Mouse (Mus musculus) regulatory T cell (primary cell): ENCODE data around the gene Tubg1.
"Not testable (repeated sequence)": the region's sequence is repeated elsewhere in the genome, so short reads cannot be mapped to it uniquely, and the experiment has no call there.

ENCODE experiments used
- in situ Hi-C: fragments of 300-600 bp; cut with MboI, MseI; formaldehyde crosslinking; loops from one replicate; pipeline ENCODE4 v1.15.1; 2025; ENCODE audit warnings: high pct_unique_total_duplicates

Gene Tubg1

DNA sequence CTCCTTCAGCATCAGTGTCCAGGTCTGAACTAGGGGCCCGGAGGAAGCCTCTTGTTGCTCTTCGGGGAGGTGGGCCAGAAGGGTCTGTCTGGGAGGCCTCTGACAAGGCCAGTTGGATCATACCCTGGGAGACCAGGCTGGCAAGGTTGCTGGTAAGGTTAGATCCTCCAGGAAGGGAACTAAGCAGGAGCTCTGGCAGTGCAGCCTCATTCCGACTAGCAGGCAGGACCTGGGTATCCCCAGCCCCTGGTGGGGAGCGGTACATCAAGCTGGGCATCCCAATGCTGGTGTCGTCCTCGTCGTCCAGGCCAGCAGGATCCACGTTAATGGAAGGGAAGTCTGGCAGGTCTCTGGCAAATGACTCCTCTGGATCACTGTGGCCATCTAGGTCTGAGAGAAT is 21.5 kb upstream of the Tubg1 start:
- in situ Hi-C loops = no loop called here

DNA sequence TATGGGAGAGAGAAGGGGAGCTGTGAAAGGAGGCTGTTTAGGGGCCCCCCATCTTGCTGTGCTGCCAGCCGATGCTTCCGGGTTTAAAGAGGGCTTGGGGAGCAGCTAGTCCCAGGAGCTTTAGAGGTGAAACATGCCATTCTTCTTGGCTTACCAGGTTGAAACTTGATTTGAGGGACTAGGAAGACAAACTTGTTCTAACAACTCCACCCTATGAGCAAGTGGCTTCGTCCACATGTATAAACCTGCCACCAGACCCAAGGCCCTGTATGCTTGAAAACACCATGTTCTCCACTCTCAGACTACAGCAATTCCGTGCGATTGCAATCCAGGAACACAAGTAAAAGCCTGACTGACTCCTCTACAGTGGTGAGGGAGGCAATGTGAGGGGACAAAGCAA is 16.7 kb upstream of the Tubg1 start:
- in situ Hi-C loops = no loop called here

DNA sequence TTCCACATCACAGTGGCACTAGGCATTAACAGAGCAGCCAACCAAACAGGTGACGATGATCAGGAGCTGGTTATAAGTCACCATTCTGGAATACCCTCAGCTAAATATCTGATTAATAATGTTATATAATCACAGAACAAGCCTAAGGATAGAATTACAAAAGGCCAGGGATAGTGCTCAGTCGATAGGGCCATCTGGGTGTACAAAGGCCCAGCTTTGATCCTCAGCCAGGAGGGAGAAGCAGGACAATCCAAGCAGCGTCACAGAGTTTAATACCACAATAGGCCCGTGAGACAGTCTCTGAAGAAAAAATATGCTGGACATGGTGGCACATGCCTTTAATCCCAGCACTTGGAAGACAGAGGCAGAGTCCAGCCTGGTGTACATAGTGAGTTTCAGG is 10.4 kb upstream of the Tubg1 start:
- in situ Hi-C loops = no loop called here

DNA sequence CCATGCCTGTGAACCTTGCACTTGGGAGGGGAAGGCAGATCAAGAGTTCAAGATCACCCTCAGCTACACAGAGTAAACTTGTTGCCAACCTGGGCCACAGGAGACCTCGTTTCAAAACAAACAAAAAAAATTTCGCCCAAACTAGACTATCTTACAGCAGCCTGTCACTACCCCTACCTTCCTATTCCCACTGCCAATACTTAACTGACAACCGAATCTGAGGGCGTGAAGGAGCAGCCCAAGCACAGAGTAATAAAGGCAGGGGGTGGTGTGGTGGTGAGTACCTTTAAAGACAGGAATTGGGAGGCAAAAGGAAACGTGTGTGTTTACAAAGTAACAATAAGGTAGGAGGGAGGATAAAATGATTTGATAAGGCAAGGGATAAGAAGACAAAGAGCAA is 9.0 kb upstream of the Tubg1 start:
- in situ Hi-C loops = no loop called here

DNA sequence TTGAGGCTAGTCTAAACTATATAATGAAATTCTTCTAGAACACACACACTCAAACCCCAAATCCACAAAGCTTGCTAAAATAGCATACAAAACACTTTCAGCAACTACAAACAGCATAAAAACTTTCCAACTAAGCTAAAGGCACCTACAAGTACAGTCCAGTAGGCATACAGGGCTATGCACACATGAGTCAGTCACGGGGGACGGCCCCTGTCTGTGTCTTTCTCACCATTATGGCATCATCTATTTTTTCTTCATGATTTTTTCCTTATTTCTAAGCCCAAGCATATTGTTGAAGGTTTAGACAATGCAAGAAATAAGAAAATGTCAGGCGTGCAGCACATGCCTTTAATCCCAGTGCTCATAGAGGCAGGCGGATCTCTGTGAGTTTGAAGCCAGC is 8.6 kb upstream of the Tubg1 start:
- in situ Hi-C loops = no loop called here

DNA sequence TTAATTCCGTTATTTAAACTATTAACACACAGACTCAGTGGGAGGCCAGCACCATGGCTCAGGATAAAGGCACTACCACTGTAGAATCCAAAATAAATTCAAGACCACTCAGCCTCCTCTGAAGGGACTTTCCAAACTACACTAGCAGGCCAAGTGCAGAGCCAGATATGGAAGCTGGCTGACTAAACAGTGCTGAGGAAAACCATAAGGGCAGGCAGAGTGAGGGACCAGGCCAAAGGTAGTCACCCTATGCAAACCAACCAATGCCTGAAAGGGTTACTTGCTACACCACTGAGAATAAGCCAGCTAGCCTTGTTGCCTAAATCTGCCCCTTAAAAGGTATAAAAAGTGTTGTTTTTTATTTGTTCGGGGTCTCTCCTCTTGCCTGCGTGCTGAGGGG is 7.6 kb upstream of the Tubg1 start:
- in situ Hi-C loops = no loop called here

DNA sequence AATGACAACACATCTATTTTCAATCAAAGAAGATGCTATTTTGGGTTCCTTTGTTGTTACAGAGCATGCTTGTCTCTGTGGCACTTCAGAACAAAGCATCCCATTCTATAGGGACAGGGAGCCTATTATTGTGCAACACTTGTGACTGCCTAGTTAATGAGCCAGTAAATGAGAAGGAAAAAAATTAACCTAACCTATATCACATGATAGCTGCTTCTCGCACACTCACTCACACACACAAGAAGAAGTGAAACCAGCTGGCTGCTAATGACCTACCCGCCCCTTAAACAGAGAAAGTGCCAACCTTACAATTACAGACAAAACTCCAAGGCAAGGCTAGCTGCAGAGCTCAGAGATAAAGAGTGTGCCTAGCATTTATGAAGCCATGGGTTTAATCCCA is 4.2 kb upstream of the Tubg1 start:
- in situ Hi-C loops = no loop called here

DNA sequence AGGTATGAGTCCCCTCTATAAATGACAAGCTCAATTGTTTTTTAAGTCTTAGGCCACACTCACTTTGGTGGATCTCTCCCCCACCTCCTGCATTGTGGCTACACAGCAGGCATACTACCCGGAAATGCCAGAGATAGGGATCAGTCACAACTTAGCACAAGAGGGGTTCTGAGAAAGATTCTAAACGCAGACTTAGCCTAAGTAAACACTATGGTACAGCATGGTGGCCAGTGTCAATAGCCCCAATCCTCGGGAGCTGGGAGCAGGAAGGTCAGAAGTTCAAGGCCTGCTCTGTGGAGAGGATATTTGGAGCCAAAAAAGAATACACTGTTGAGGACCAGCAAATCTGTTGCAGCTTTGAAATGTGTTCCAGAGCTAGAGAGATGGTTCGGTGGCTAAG is 1.6 kb upstream of the Tubg1 start:
- in situ Hi-C loops = no loop called here

DNA sequence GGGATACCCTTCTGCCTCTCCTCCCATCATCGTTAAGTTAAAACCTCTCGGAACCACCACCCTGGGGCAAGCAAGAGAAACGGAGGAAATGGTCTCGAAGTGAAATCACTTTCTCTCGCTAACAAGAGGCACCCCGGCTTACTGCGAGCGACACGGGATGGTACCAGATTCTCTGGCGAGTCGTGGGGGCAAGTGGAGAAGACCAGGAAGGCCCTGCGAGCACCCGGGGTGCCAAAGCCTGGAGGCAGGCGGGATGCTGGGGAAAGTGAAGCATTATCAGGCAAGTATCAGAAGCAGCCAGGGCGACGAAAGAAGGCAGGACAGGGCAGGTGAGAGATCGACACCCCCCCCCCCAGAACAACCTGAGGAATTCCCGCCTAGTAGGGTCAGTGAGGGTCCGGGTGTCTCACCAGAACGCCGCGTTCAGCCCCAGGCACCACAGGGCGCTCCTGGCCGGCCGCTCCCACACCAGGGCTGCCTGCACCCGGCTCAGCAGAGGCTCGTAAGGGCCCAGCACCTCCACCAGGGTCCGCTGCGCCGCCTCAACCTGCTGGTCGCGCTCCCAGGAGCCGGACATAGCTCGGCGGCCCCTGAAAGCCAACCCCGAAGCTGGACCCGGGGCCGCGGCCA is 492 bp upstream of the Tubg1 start:
- in situ Hi-C loops = no loop called here

DNA sequence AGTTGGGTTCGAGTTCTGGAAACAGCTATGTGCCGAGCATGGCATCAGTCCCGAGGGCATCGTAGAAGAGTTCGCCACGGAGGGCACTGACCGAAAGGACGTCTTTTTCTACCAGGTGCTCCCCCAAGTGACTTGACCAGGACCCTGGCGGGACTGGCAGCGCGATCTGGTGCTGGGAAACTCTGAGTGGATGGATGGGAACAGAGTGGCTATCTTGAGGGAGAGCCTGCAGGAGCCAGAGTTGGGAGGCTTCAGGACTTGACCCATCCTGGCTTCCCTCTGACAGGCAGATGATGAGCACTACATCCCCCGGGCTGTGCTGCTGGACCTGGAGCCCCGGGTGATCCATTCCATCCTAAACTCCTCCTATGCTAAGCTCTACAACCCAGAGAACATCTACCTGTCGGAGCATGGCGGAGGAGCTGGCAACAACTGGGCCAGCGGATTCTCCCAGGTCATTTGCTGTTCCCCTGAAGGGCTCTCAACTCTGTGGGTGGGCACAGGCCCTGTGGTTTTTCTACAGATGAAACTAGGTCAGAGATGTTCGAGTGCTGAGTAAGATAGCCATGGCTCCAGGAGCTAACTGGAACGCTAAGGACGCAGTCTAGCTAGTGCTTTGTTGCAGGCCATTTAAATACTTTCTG is 929 bp downstream of the Tubg1 start:
- in situ Hi-C loops = loop anchor here (5.0 kb wide), 2 partner anchors 33 to 42 kb away; partner anchors contain the start of gene Mlx

DNA sequence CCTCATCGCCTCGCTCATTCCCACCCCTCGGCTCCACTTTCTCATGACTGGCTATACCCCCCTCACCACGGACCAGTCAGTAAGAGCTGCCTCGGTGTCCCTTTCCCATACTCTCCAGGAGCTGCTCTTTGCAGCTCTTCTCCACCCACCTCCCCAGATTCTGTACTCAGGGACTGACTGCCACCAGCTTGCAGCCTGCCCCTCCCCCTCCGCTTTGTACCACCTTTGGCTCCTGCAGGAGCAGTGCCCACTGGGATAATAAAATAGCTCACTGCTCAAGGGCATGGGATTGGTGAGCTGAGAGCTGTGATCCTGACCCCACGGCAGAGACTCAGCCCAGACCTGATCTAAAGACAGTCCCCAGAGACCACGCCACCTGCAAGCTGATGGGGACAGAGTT is 4.8 kb downstream of the Tubg1 start:
- in situ Hi-C loops = loop anchor here (5.0 kb wide), 2 partner anchors 37 to 38 kb away; partner anchors contain the start of gene Mlx

DNA sequence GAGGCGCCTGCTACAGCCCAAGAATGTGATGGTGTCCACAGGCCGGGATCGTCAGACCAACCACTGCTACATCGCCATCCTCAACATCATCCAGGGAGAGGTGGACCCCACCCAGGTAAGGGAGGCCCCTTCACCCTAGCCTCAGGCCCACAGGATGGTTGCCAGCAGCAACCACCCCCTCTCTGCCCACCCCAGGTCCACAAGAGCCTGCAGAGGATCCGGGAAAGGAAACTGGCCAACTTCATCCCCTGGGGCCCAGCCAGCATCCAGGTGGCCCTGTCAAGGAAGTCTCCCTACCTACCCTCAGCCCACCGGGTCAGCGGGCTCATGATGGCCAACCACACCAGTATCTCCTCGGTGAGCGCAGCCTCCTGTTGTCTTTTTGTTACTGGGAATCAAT is 5.3 kb downstream of the Tubg1 start:
- in situ Hi-C loops = not testable (repeated sequence)

DNA sequence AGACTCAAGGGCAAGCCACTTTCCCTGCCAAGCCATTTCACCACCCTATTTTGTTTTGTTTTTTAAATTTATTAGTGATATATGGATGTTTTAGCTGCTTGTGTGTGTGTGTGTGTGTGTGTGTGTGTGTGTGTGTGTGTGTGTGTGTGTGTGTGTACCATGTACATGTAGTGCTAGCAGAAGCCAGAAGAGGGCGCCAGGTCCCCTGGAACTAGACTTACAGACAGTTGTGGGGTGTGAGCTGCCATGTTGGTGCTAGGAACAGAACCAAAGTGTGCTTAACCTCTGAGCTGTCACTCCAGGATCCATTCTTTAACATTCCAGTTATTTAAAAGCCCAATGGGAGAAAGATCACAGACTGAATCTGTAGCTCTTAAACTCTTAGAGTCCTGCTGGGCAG is 7.3 kb downstream of the Tubg1 start:
- in situ Hi-C loops = no loop called here

DNA sequence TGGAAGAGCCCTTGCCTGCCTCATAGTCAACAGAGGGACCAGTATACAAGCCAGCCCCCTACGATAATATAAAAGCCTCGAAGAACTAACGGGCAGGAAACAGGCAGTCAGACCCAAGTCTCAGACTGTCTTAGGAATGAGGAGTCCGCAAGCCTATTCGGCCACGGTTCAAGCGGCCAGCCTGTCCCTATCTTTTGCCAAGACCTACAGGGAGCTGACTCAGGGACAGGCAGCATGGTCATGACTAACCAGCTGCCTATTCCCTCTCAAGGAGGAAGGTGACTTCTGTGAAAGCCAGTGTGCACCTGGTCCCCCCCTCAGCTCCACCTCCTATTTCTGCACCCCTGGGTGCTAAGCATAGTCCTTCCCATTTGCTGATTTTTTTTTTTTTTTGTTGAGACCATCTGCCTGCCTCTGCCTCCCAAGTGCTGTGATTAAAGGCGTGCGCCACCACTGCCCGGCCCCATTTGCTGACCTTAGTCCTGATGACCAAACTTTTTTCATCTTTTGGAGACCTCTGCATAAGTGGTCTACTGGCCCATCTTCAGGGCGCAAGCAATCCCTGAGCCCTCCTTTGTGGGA is 9.3 kb downstream of the Tubg1 start:
- in situ Hi-C loops = no loop called here

DNA sequence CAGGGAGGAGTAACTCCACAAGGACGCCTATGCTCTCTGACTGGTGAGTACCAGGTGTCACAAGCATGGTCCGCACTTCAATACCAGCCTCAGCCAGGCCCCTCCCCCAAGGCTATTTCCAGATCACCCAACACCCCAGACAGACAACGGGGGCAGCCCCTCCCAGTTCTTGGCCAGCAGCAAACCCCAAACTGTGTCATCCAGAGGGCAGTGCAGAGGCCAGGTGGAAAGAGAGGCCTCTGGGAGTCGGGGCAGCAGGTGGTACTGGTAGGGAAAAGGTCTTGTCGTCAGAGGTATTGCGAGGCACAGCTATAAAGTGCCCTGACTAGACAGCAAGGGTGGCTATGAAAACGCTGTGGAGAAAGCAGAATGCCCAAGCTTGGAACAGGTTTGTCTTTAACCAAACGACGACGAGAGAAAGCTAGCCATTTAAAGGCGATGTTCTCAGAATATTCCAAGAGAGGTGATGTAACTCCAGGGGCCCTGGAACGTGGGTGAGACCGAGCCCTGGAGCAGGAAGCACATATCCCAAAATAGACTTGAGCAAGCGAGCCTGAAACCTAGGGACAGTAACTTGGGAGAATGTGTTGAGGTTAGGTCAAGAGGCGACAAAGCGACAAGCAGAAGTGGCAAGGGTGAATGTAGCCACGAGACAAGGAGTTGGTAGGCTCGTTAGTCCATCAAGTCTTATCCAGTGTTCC is 10.5 kb downstream of the Tubg1 start:
- in situ Hi-C loops = no loop called here

DNA sequence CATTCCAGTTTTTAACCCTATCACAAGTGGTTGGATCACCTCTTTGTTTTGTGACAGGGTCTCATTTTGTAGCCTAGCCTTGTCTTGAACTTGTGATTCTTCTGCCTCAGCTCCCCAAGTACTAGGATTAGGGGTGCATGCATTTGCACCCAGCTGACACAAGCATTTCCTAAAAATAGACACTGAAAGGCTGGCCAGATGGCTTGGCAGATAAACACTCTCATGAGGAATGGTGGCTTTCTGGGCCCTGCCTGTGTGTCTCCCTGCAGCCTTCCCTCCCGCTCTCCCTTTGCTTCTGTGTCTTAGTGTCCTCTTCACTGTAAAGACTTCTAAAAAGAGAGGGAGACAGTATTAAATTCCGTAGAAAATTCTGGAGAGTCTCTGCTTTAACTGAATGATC is 11.4 kb downstream of the Tubg1 start:
- in situ Hi-C loops = no loop called here

DNA sequence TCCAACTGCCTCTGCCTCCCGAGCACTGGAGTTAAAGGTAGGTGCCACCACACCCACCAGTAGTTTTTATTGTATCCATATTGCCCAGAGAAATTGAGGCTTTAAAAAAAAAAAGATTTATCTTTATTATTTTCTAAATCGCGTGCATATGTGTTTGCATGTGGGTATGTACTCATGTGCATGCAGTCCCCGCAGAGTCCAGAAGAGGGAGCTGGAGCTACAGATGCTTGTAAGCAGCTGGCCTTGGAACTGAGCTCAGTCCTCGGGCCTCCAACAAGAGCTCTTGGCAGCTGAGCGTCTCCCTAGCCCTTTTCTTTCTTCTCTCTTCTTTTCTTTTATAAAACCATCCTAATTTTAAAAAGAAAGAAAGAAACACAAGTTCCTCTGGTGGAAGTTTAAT is 12.0 kb downstream of the Tubg1 start:
- in situ Hi-C loops = no loop called here

DNA sequence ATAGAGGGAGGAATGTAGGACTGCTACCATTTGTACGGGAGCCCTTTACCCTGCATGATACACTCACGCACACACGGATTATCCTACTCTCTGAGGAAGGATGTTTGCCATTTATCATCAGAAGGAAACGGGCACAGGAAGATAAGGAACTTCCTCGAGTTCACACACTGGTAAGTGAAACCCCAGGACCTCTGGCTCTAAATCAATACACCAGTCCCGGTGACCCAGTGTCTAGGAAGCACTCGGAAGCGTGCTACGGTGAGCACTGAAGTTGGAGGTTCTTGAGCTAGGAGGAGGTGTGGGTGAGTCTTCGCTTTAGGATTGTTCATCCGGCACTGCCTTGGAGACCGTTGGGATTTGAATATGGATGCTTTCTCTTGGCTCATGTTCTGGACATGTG is 13.3 kb downstream of the Tubg1 start:
- in situ Hi-C loops = no loop called here

DNA sequence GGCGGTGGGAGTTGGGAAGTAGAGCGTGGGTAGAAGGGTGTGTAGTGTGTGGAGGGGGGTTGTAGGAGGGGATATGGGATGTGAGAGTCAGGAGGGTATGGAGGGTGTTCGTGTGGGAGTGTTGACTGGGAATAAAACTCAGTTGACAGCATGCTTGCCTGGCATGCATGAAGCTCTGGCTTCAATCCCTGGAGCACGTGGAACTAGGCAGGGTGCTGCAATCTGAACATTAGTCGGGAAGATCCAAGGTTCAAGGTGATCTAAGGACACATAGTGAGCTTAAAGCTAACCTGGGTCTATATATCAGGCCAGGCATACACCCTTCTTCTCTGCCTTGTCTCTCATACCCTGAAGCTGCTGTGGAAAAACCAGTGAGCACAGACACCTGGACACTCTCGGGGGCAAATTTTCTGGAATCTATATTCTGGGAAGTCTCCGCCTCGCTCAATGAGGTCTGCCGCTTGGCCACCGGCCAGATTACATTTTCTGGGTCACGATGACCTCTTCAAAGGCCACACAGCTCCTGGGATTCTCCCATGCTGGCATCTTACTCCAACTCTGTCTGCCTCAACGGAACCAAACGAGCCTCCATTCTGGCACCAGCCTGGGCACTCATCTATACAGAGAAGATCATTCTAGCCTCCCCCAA is 14.6 kb downstream of the Tubg1 start:
- in situ Hi-C loops = no loop called here

DNA sequence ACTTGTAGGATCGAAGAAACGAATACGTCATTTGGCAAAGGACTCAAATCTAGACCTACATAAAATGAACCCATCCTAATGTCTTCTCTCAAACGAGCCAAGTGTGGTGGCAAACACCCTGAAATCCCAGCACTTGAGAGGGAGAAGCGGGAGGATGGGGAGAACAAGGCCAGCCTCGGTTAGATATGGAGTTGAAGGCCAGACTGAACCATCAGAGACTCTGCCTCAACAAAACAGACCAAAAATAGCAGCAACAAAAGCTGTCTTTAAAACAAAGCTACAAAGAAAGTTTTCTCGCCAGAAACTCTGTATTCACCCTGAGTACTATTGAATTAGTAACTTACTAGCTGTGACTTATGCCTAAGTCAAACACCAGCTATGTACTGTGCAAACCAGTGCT is 17.3 kb downstream of the Tubg1 start:
- in situ Hi-C loops = no loop called here

DNA sequence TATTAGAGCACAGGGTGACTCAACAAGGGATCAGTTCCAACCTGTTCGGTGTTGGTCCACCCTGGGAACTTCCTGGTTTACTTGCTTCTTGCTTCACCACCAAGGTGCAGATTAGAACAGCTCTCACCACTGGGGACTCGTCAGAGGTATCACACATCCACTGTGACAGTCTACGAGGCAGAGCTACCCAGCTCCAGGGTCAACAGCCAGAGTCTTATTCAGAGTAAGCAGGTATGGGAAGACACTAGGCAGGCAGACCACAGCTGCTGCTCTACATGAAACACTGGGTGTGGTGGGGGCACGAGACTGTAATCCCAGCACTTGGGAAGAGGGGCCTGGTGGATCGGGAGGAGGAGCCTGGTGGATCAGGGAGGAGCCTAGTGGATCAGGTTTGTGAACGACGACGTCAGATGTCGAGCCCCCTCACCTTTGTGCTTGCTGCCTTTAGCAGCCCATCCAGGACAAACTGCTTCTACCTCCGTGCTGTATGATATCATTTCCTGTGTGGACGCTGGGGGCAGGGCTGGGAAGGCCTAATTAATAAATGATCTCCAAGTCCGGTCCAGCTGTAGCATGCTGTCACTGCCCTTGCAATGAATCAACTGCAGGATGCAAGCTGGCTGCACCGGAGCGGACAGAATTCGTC is 18.9 kb downstream of the Tubg1 start:
- in situ Hi-C loops = no loop called here
